Mouse (Mus musculus): ENCODE measurements around the gene Ash1l.

DNA sequence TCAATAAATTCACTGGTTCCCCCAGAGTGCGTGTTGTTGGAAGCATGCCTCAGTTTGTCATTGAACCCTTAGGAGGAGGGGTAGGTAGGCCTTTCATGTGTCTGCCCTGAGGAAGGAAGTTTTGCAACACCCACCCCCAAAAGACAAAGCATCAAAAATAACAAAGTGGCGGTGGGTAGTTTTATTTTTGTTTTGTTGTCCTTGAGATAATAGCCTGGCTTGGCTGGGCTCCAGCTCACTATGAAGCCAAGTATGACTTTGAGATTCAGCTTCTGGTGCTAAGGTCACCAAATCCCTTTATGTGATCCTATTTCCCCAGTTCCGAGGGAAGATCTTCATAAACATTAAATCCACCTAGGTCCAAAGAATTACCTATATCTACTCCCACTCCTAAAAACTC lies 173.8 kb downstream of the Ash1l start:
- TF ChIP-seq CTCF (IDR thresholded peaks at IDR 0.05; ENCODE audit: low read depth): no peak
- TF ChIP-seq EP300 (IDR thresholded peaks at IDR 0.05; ENCODE audit: low read depth): no peak

All from heart, postnatal 0 days (tissue).